Mouse (Mus musculus) common myeloid progenitor, adult 5-6 weeks (primary cell): ENCODE data around the gene Hs1bp3. TPM values are rescaled to one million over a fixed set of nuclear protein-coding genes. Genes with fewer than 3 reads are reported as not detected.

Source experiments
- ATAC-seq: replicated peaks from 2 replicates; pipeline ENCODE4 v1.8.0; 2016; ENCODE audit warnings: low read depth, mild to moderate bottlenecking, moderate TSS enrichment, inconsistent platforms; ENCODE audit not compliant: poor library complexity, severe bottlenecking
- total RNA-seq: library from RNA; stranded (forward); fragments of 200-1000, 187-1606 nt; gene quantifications from 2 replicates; pipeline ENCODE4 v1.2.3, GENCODE M21; 2017

Hs1bp3 gene
- total RNA-seq, 1 experiment from 2014 or later = 6.9 TPM

DNA sequence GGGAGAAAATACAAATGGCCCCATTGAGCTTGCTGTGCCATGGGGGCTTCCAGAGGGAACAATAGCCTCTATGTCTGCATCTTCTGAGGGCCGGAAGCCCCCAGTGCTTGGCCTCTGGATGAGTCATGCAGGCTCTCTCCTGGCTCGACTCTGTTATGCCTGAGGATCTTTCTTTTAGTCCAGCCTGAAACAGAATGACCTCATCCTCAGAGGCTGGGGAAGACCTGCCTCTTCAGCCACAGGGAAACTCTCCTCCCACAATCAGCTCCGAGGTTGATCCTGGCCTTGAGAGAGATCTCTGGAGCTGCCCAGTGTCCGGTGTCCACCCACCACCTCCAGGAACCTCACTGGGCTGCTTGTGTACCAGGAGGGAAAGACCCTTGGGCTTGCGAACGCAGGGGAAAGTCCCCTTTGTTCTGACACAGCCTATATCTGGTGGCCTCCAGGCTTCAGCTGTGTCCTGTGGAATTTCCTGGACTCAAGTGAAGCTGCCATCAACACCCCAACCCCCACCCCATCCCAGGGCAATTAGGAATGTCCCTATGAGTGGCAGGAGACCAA lies 73.3 kb downstream of the Hs1bp3 start:
- no peak for ATAC-seq

DNA sequence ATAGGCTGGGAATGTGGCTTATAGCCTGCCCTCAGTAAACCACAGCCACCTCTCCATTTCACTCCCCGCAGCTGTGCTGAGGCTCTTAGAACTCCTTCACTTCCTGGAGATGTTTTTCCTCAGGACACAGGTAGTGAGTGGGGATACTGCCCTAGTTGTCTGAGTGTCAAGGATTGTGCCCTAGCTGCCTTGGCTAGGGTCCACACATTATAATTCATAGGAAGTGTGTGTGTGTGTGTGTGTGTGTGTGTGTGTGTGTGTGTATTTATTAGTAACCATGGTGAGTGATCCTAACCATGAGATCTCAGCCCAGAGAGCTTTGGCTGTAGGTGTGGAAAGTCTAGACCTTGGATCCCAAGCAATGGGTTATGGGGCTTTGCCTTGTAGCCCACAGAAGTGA lies 74.0 kb downstream of the Hs1bp3 start:
- ATAC-seq = no peak

DNA sequence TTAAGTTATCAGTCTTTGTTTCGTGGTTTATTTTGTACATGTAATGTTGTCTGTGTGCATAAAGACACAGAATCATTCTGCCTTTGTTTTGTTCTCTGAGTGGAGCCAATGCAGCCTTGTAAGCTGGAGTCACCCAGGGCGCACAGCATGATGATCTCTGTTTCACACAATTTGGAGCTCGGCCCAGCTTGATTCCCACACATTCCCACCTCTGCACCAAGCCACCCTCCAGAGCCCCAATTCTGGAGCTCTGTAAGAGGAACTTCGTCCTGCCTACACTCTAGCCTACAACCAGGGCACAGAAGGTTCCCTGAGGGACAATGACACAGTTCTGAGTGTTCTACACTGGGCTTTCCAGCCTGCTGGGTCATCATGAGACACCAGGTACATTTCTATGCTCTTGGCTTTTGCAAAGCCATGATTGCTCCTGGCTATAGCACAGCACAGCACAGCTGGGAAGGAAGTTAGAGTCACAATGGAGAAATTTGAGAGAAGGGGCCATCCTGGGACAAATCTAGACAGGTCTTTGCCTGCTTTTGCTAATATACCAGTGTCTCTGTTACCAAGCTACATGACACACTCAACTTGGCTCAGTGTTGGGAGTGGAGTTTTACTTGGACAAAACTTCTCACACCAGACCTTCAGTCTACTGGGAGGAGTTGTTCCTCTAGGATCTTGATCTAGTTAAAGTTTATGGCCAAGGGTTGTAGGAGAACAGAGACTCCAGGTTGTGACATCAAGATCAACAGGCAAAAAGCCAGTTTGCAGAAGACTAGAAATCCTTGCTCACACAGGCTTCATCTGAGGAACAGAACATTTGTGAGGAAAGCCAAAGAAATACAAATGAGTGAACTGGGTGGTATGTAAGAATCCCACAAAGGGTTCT lies 75.5 kb downstream of the Hs1bp3 start:
- no peak for ATAC-seq

DNA sequence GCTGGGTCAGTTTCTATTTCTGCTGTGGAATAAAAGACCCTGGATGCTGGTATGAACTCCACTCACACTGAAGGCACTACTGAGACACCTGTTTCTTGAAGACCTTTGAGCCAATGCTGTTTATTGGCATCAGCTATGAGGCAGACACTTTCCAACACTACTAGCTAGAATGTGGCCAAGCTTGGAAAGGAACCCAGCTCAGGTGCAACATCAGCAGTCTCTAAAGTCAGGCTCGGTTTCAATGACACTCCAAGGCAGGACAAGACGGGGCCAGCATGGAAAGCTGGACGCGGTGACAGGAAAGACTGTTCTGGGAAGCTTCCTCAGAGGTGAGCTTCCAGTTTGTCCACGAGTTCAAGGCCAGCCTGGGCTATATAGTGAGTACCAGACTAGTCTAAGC lies 80.0 kb downstream of the Hs1bp3 start:
- no peak for ATAC-seq

Other genes with a start within 250 kb of the Hs1bp3 start
- 34.9 and 42.9 TPM in 2 replicates for gene Ldah, start 105.3 kb upstream of the Hs1bp3 start, total RNA-seq
- not detected in 2 replicates for gene Gdf7, start 11.5 kb upstream of the Hs1bp3 start, total RNA-seq
- 35.8 and 43.3 TPM in 2 replicates for gene Rhob, start 186.6 kb downstream of the Hs1bp3 start, total RNA-seq